Mouse (Mus musculus): Measurements from ENCODE around the gene Cct7. TPM values are rescaled to one million over a fixed set of nuclear protein-coding genes. Genes with fewer than 3 reads are reported as not detected.
A peak's percentile ranks its signal among the peaks of the same experiment; 100 is the strongest.
"Not testable (repeated sequence)": the region's sequence is repeated elsewhere in the genome, so short reads cannot be mapped to it uniquely, and the experiment has no call there.

Cct7 gene
- polyA plus RNA-seq, 1 experiment from 2014 or later, result 159 TPM

- H3K4me1 ChIP-seq (replicated peaks; ENCODE audit: control insufficient read depth, insufficient read depth, low read length); H3K9me3 ChIP-seq (ENCODE audit: control insufficient read depth); H3K9ac ChIP-seq (ENCODE audit: low read depth, low read length); H3K27ac ChIP-seq (ENCODE audit: low read depth, low read length); ATAC-seq; H3K4me3 ChIP-seq (ENCODE audit: low read depth, low read length); H3K27me3 ChIP-seq (replicated peaks; ENCODE audit: control insufficient read depth, insufficient read depth, low read length): not testable (repeated sequence)
- peaks cover 15% of the 10 kb centered on the region for H3K36me3 ChIP-seq (ENCODE audit: control insufficient read depth, insufficient read depth)
- TF ChIP-seq CTCF (IDR thresholded peaks at IDR 0.05; ENCODE audit: low read depth), result peak; percentile 5; the same call in 1 of the 2 replicates
- 63% methylated on average over 1 of the region's 1 CpGs for WGBS
- H3K4me2 ChIP-seq (replicated peaks; ENCODE audit: low read depth), result peak overlapping the region; percentile 99
Measured at GRCm38 (mm10) chr6:85450140-85450539, 1.2 kb upstream of the Cct7 start.

GRCm38 (mm10) chr6:85451664-85452410 lies 523 bp downstream of the Cct7 start, which contains the start of gene Pradc1:
TSS of gene Pradc1 (minus strand) at chr6:85451970.
- peak; percentile 86 for ATAC-seq
- H3K4me1 ChIP-seq (replicated peaks; ENCODE audit: control insufficient read depth, insufficient read depth, low read length), result no peaks in the 10 kb centered on the region

GRCm38 (mm10) chr6:85452411-85452665 lies 1.0 kb downstream of the Cct7 start:
- ATAC-seq, result no peak
- WGBS, result under 1% methylated on average over 15 of the region's 15 CpGs
- no peak for TF ChIP-seq CTCF (IDR thresholded peaks at IDR 0.05; ENCODE audit: low read depth)
- Histone ChIP-seq H3K4me2 (replicated peaks; ENCODE audit: low read depth) (peak overlapping the region; percentile 99), H3K27me3 (replicated peaks; ENCODE audit: control insufficient read depth, insufficient read depth, low read length) (no peaks in the 10 kb centered on the region), H3K27ac (ENCODE audit: low read depth, low read length) (peak overlapping the region; percentile 86), H3K4me1 (replicated peaks; ENCODE audit: control insufficient read depth, insufficient read depth, low read length) (no peaks in the 10 kb centered on the region), H3K4me3 (ENCODE audit: low read depth, low read length) (peak overlapping the region; percentile 81), H3K36me3 (ENCODE audit: control insufficient read depth, insufficient read depth) (0 out of 2 replicates have a peak, but pooled peaks cover 2% of the 10 kb centered on the region), H3K9me3 (ENCODE audit: control insufficient read depth) (no peaks in the 10 kb centered on the region), H3K9ac (ENCODE audit: low read depth, low read length) (peak overlapping the region; percentile 76)

More at GRCm38 (mm10) chr6:85451664-85452410, 523 bp downstream of the Cct7 start, which contains the start of gene Pradc1:
- H3K9ac ChIP-seq (ENCODE audit: low read depth, low read length), result peak within 1 kb of the TSS; percentile 76
- 0 out of 2 replicates have a peak, but pooled peaks cover 3% of the 10 kb centered on the region for H3K36me3 ChIP-seq (ENCODE audit: control insufficient read depth, insufficient read depth)
- H3K27ac ChIP-seq (ENCODE audit: low read depth, low read length), result peak within 1 kb of the TSS; percentile 86
- WGBS, result under 1% methylated on average over 54 of the region's 54 CpGs
- H3K9me3 ChIP-seq (ENCODE audit: control insufficient read depth), result no peaks in the 10 kb centered on the region
- no peaks in the 10 kb centered on the region for H3K27me3 ChIP-seq (replicated peaks; ENCODE audit: control insufficient read depth, insufficient read depth, low read length)
- peak within 1 kb of the TSS; percentile 99 for H3K4me2 ChIP-seq (replicated peaks; ENCODE audit: low read depth)
- no peak for TF ChIP-seq CTCF (IDR thresholded peaks at IDR 0.05; ENCODE audit: low read depth)
- peak within 1 kb of the TSS; percentile 81 for H3K4me3 ChIP-seq (ENCODE audit: low read depth, low read length)

- Histone ChIP-seq H3K27ac (ENCODE audit: low read depth, low read length) (peak overlapping the region; percentile 86; the same call in 1 of the 2 replicates), H3K4me1 (replicated peaks; ENCODE audit: control insufficient read depth, insufficient read depth, low read length) (no peaks in the 10 kb centered on the region), H3K9me3 (ENCODE audit: control insufficient read depth) (no peaks in the 10 kb centered on the region)
Measured at GRCm38 (mm10) chr6:85452816-85453215, 1.5 kb downstream of the Cct7 start.

GRCm38 (mm10) chr6:85459621-85460020 lies 8.3 kb downstream of the Cct7 start:
- 88% methylated on average over 2 of the region's 2 CpGs for WGBS
- no peak overlapping the region for H3K4me3 ChIP-seq (ENCODE audit: low read depth, low read length)
- H3K9ac ChIP-seq (ENCODE audit: low read depth, low read length), result no peak overlapping the region

More at GRCm38 (mm10) chr6:85452816-85453215, 1.5 kb downstream of the Cct7 start:
- ATAC-seq, result no peak
- Histone ChIP-seq H3K9ac (ENCODE audit: low read depth, low read length) (peak overlapping the region; percentile 76), H3K4me2 (replicated peaks; ENCODE audit: low read depth) (peak overlapping the region; percentile 99), H3K36me3 (ENCODE audit: control insufficient read depth, insufficient read depth) (no peaks in the 10 kb centered on the region; the same call in 1 of the 2 replicates), H3K27me3 (replicated peaks; ENCODE audit: control insufficient read depth, insufficient read depth, low read length) (no peaks in the 10 kb centered on the region), H3K4me3 (ENCODE audit: low read depth, low read length) (peak overlapping the region; percentile 81)
- 6% methylated on average over 7 of the region's 7 CpGs for WGBS
- peak; percentile 13; the same call in 1 of the 2 replicates for TF ChIP-seq CTCF (IDR thresholded peaks at IDR 0.05; ENCODE audit: low read depth)

GRCm38 (mm10) chr6:85465381-85465780 lies 14.1 kb downstream of the Cct7 start:
- no peak for ATAC-seq
- peaks cover 87% of the 10 kb centered on the region for H3K36me3 ChIP-seq (ENCODE audit: control insufficient read depth, insufficient read depth)
- H3K9ac ChIP-seq (ENCODE audit: low read depth, low read length), result no peak overlapping the region
- H3K4me1 ChIP-seq (replicated peaks; ENCODE audit: control insufficient read depth, insufficient read depth, low read length), result no peaks in the 10 kb centered on the region
- no peaks in the 10 kb centered on the region for H3K9me3 ChIP-seq (ENCODE audit: control insufficient read depth)
- no peak overlapping the region for H3K27ac ChIP-seq (ENCODE audit: low read depth, low read length)
- no peaks in the 10 kb centered on the region for H3K27me3 ChIP-seq (replicated peaks; ENCODE audit: control insufficient read depth, insufficient read depth, low read length)
- TF ChIP-seq CTCF (IDR thresholded peaks at IDR 0.05; ENCODE audit: low read depth), result peak; percentile 62
- H3K4me3 ChIP-seq (ENCODE audit: low read depth, low read length), result no peak overlapping the region
- H3K4me2 ChIP-seq (replicated peaks; ENCODE audit: low read depth), result no peak overlapping the region

More at GRCm38 (mm10) chr6:85459621-85460020, 8.3 kb downstream of the Cct7 start:
- no peak for ATAC-seq
- H3K9me3 ChIP-seq (ENCODE audit: control insufficient read depth), result no peaks in the 10 kb centered on the region
- TF ChIP-seq CTCF (IDR thresholded peaks at IDR 0.05; ENCODE audit: low read depth), result no peak
- H3K27ac ChIP-seq (ENCODE audit: low read depth, low read length), result no peak overlapping the region
- H3K4me2 ChIP-seq (replicated peaks; ENCODE audit: low read depth), result no peak overlapping the region
- H3K4me1 ChIP-seq (replicated peaks; ENCODE audit: control insufficient read depth, insufficient read depth, low read length), result no peaks in the 10 kb centered on the region
- H3K36me3 ChIP-seq (ENCODE audit: control insufficient read depth, insufficient read depth), result peaks cover 46% of the 10 kb centered on the region
- no peaks in the 10 kb centered on the region for H3K27me3 ChIP-seq (replicated peaks; ENCODE audit: control insufficient read depth, insufficient read depth, low read length)

Measured in intestine, postnatal 0 days (tissue).